Mouse (Mus musculus): Measurements from ENCODE around the gene H2-Aa. TPM values are rescaled to one million over a fixed set of nuclear protein-coding genes. Genes with fewer than 3 reads are reported as not detected.

Gene H2-Aa
- polyA plus RNA-seq, 1 experiment from 2014 or later = 0.73 TPM

- Histone ChIP-seq H3K4me2 (0 out of 2 replicates have a peak overlapping the region, but pooled peaks have one; percentile 9), H3K4me3 (no peak overlapping the region), H3K9ac (no peak overlapping the region), H3K27me3 (peaks cover 44% of the 10 kb centered on the region), H3K27ac (no peak overlapping the region), H3K4me1 (peaks cover 27% of the 10 kb centered on the region; the same call in 1 of the 2 replicates), H3K36me3 (no peaks in the 10 kb centered on the region), H3K9me3 (no peaks in the 10 kb centered on the region)
- WGBS = 21% methylated on average over 4 of the region's 4 CpGs
- ATAC-seq (ENCODE audit: insufficient number of reproducible peaks, insufficient read depth, low FRiP score, low TSS enrichment, low read depth) = no peak
Observed at GRCm38 (mm10) chr17:34261502-34261901, 26.1 kb downstream of the H2-Aa start.

GRCm38 (mm10) chr17:34260551-34260950 is 27.1 kb downstream of the H2-Aa start:
- no peak overlapping the region for H3K4me3 ChIP-seq
- H3K4me1 ChIP-seq = peaks cover 27% of the 10 kb centered on the region; the same call in 1 of the 2 replicates
- no peaks in the 10 kb centered on the region for H3K36me3 ChIP-seq
- no peak overlapping the region for H3K4me2 ChIP-seq
- ATAC-seq (ENCODE audit: insufficient number of reproducible peaks, insufficient read depth, low FRiP score, low TSS enrichment, low read depth) = no peak
- H3K27me3 ChIP-seq = peaks cover 42% of the 10 kb centered on the region
- H3K9me3 ChIP-seq = no peaks in the 10 kb centered on the region
- no peak overlapping the region for H3K27ac ChIP-seq
- 51% methylated on average over 5 of the region's 5 CpGs for WGBS
- no peak overlapping the region for H3K9ac ChIP-seq

- Histone ChIP-seq H3K36me3 (no peaks in the 10 kb centered on the region), H3K4me3 (no peak within 1 kb of the TSS), H3K4me2 (no peak within 1 kb of the TSS), H3K9me3 (no peaks in the 10 kb centered on the region), H3K9ac (no peak within 1 kb of the TSS), H3K27ac (no peak within 1 kb of the TSS), H3K4me1 (0 out of 2 replicates have a peak, but pooled peaks cover 12% of the 10 kb centered on the region), H3K27me3 (peaks cover 16% of the 10 kb centered on the region)
- WGBS = 73% methylated on average over 11 of the region's 11 CpGs
- ATAC-seq (ENCODE audit: insufficient number of reproducible peaks, insufficient read depth, low FRiP score, low TSS enrichment, low read depth) = no peak
Observed at GRCm38 (mm10) chr17:34257594-34258375, 29.8 kb downstream of the H2-Aa start, which contains the start of gene H2-Ab1. TSS of gene H2-Ab1 (plus strand) at chr17:34257689.

- 80% methylated on average over 5 of the region's 5 CpGs for WGBS
- Histone ChIP-seq H3K4me1 (0 out of 2 replicates have a peak, but pooled peaks cover 9% of the 10 kb centered on the region), H3K27ac (no peak overlapping the region), H3K27me3 (peaks cover 9% of the 10 kb centered on the region), H3K4me2 (no peak overlapping the region), H3K9ac (no peak overlapping the region), H3K9me3 (no peaks in the 10 kb centered on the region), H3K36me3 (no peaks in the 10 kb centered on the region), H3K4me3 (no peak overlapping the region)
- no peak for ATAC-seq (ENCODE audit: insufficient number of reproducible peaks, insufficient read depth, low FRiP score, low TSS enrichment, low read depth)
Observed at GRCm38 (mm10) chr17:34256501-34256900, 31.1 kb downstream of the H2-Aa start.

GRCm38 (mm10) chr17:34251666-34252065 is 36.0 kb downstream of the H2-Aa start:
- ATAC-seq (ENCODE audit: insufficient number of reproducible peaks, insufficient read depth, low FRiP score, low TSS enrichment, low read depth) = no peak
- no peaks in the 10 kb centered on the region for H3K4me1 ChIP-seq
- H3K27ac ChIP-seq = no peak overlapping the region
- no peaks in the 10 kb centered on the region for H3K36me3 ChIP-seq
- no peak overlapping the region for H3K4me2 ChIP-seq
- no peak overlapping the region for H3K4me3 ChIP-seq
- H3K9me3 ChIP-seq = no peaks in the 10 kb centered on the region
- WGBS = 35% methylated on average over 4 of the region's 4 CpGs
- H3K9ac ChIP-seq = no peak overlapping the region
- 0 out of 2 replicates have a peak, but pooled peaks cover 3% of the 10 kb centered on the region for H3K27me3 ChIP-seq

GRCm38 (mm10) chr17:34249878-34250277 is 37.7 kb downstream of the H2-Aa start:
- Histone ChIP-seq H3K4me1 (no peaks in the 10 kb centered on the region), H3K27me3 (0 out of 2 replicates have a peak, but pooled peaks cover 3% of the 10 kb centered on the region), H3K9ac (no peak overlapping the region), H3K4me2 (no peak overlapping the region), H3K36me3 (no peaks in the 10 kb centered on the region), H3K9me3 (no peaks in the 10 kb centered on the region), H3K27ac (no peak overlapping the region), H3K4me3 (no peak overlapping the region)
- WGBS = 16% methylated on average over 4 of the region's 4 CpGs
- ATAC-seq (ENCODE audit: insufficient number of reproducible peaks, insufficient read depth, low FRiP score, low TSS enrichment, low read depth) = no peak

- no peak overlapping the region for H3K4me3 ChIP-seq
- 49% methylated on average over 3 of the region's 3 CpGs for WGBS
- ATAC-seq (ENCODE audit: insufficient number of reproducible peaks, insufficient read depth, low FRiP score, low TSS enrichment, low read depth) = no peak
Observed at GRCm38 (mm10) chr17:34249361-34249760, 38.3 kb downstream of the H2-Aa start.

GRCm38 (mm10) chr17:34248764-34249163 is 38.9 kb downstream of the H2-Aa start:
- WGBS = 66% methylated on average over 2 of the region's 2 CpGs
- H3K27me3 ChIP-seq = 0 out of 2 replicates have a peak, but pooled peaks cover 3% of the 10 kb centered on the region
- no peaks in the 10 kb centered on the region for H3K4me1 ChIP-seq
- H3K27ac ChIP-seq = no peak overlapping the region
- H3K9ac ChIP-seq = no peak overlapping the region
- ATAC-seq (ENCODE audit: insufficient number of reproducible peaks, insufficient read depth, low FRiP score, low TSS enrichment, low read depth) = no peak
- no peak overlapping the region for H3K4me2 ChIP-seq
- H3K4me3 ChIP-seq = no peak overlapping the region
- no peaks in the 10 kb centered on the region for H3K9me3 ChIP-seq
- no peaks in the 10 kb centered on the region for H3K36me3 ChIP-seq

More at GRCm38 (mm10) chr17:34249361-34249760, 38.3 kb downstream of the H2-Aa start:
- H3K27ac ChIP-seq = no peak overlapping the region
- H3K4me1 ChIP-seq = no peaks in the 10 kb centered on the region
- H3K36me3 ChIP-seq = no peaks in the 10 kb centered on the region
- H3K27me3 ChIP-seq = 0 out of 2 replicates have a peak, but pooled peaks cover 3% of the 10 kb centered on the region
- H3K9me3 ChIP-seq = no peaks in the 10 kb centered on the region
- no peak overlapping the region for H3K4me2 ChIP-seq
- no peak overlapping the region for H3K9ac ChIP-seq

- Histone ChIP-seq H3K4me2 (no peak overlapping the region), H3K9me3 (no peaks in the 10 kb centered on the region), H3K36me3 (no peaks in the 10 kb centered on the region), H3K27me3 (0 out of 2 replicates have a peak, but pooled peaks cover 3% of the 10 kb centered on the region), H3K27ac (no peak overlapping the region), H3K9ac (no peak overlapping the region), H3K4me3 (no peak overlapping the region), H3K4me1 (no peaks in the 10 kb centered on the region)
- WGBS = 77% methylated on average over 3 of the region's 3 CpGs
- no peak for ATAC-seq (ENCODE audit: insufficient number of reproducible peaks, insufficient read depth, low FRiP score, low TSS enrichment, low read depth)
Observed at GRCm38 (mm10) chr17:34247047-34247446, 40.6 kb downstream of the H2-Aa start.

GRCm38 (mm10) chr17:34244656-34245055 is 43.0 kb downstream of the H2-Aa start:
- H3K4me3 ChIP-seq = no peak overlapping the region
- 0 out of 2 replicates have a peak, but pooled peaks cover 3% of the 10 kb centered on the region for H3K27me3 ChIP-seq
- no peaks in the 10 kb centered on the region for H3K36me3 ChIP-seq
- no peak for ATAC-seq (ENCODE audit: insufficient number of reproducible peaks, insufficient read depth, low FRiP score, low TSS enrichment, low read depth)
- 72% methylated on average over 4 of the region's 4 CpGs for WGBS
- no peak overlapping the region for H3K4me2 ChIP-seq
- peaks cover 6% of the 10 kb centered on the region; the same call in 1 of the 2 replicates for H3K9me3 ChIP-seq
- H3K27ac ChIP-seq = no peak overlapping the region
- H3K4me1 ChIP-seq = no peaks in the 10 kb centered on the region
- no peak overlapping the region for H3K9ac ChIP-seq

- H3K4me3 ChIP-seq = no peak overlapping the region
- H3K36me3 ChIP-seq = no peaks in the 10 kb centered on the region
- no peaks in the 10 kb centered on the region for H3K4me1 ChIP-seq
- H3K9ac ChIP-seq = no peak overlapping the region
- 77% methylated on average over 6 of the region's 6 CpGs for WGBS
- H3K9me3 ChIP-seq = peaks cover 6% of the 10 kb centered on the region; the same call in 1 of the 2 replicates
- ATAC-seq (ENCODE audit: insufficient number of reproducible peaks, insufficient read depth, low FRiP score, low TSS enrichment, low read depth) = no peak
- no peaks in the 10 kb centered on the region for H3K27me3 ChIP-seq
- no peak overlapping the region for H3K4me2 ChIP-seq
- no peak overlapping the region for H3K27ac ChIP-seq
Observed at GRCm38 (mm10) chr17:34240916-34241315, 46.7 kb downstream of the H2-Aa start.

GRCm38 (mm10) chr17:34240366-34240765 is 47.3 kb downstream of the H2-Aa start:
- no peaks in the 10 kb centered on the region for H3K36me3 ChIP-seq
- no peak overlapping the region for H3K4me3 ChIP-seq
- ATAC-seq (ENCODE audit: insufficient number of reproducible peaks, insufficient read depth, low FRiP score, low TSS enrichment, low read depth) = no peak
- peaks cover 6% of the 10 kb centered on the region; the same call in 1 of the 2 replicates for H3K9me3 ChIP-seq
- H3K27ac ChIP-seq = no peak overlapping the region
- H3K9ac ChIP-seq = no peak overlapping the region
- WGBS = 59% methylated on average over 3 of the region's 3 CpGs
- H3K4me2 ChIP-seq = no peak overlapping the region
- no peaks in the 10 kb centered on the region for H3K27me3 ChIP-seq
- H3K4me1 ChIP-seq = no peaks in the 10 kb centered on the region

Data from embryonic facial prominence, embryonic 13.5 days (tissue).